Mouse (Mus musculus): ENCODE results near the gene Lrmda.

DNA sequence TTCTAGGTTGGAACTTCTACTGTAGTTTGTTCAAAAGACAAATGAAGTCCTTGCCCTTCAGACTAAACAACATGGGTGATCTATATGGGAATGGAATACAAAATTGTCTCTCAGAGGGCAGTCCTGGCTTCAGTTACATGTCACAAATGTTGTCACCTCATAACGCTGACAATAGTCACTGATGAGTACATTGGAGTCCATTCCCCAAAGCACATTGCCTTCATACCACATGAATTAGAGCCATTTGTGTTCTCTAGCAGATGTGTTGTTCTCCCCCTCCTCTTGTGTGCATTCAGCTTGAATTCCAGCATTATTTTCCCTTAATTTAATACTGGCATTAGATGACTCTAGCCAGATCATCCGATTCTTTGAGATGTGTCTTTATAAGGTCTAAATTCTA lies 883.4 kb downstream of the Lrmda start:
- TF ChIP-seq CTCF (IDR thresholded peaks at IDR 0.05; ENCODE audit: low read depth, low read length) (no peak), POLR2A (IDR thresholded peaks at IDR 0.05; ENCODE audit: extremely low read depth, insufficient read depth, low read length) (no peak)

All from liver, adult 2 months (tissue).